Mouse (Mus musculus) myocyte (in vitro differentiated cells): ENCODE measurements at regions not wholly inside any gene's neighbourhood (a gene's known extent, or its start where the extent isn't known, plus 50 kb on each side); places are given as distances from the start of the nearest gene placed in this dataset.

ENCODE experiments used
- H3K27me3 ChIP-seq: one replicate; pipeline ENCODE4 v1.6.1; 2011; ENCODE audit not compliant: control insufficient read depth, insufficient read depth, insufficient read length
- H3K36me3 ChIP-seq: one replicate; pipeline ENCODE4 v1.6.1; 2011; ENCODE audit not compliant: control insufficient read depth, insufficient read depth
- H3K4me2 ChIP-seq: one replicate; pipeline ENCODE4 v1.6.1; 2011; ENCODE audit warnings: low read depth, control low read depth
- H3K4me3 ChIP-seq: one replicate; pipeline ENCODE4 v1.5.1; 2011; ENCODE audit warnings: mild to moderate bottlenecking, control low read depth, moderate library complexity
- H3K79me2 ChIP-seq: one replicate; pipeline ENCODE4 v1.6.1; 2011; ENCODE audit not compliant: control insufficient read depth, insufficient read depth
- H3ac ChIP-seq: one replicate; pipeline ENCODE4 v1.6.1; 2011; ENCODE audit not compliant: control insufficient read depth, insufficient read length
- CEBPB ChIP-seq: IDR thresholded peaks from 2 replicates; pipeline ENCODE4 v1.6.1; 2011; ENCODE audit warnings: mild to moderate bottlenecking, moderate library complexity; ENCODE audit not compliant: poor library complexity, insufficient read depth, severe bottlenecking
- E2F4 ChIP-seq: IDR thresholded peaks from one replicate; pipeline ENCODE4 v1.6.1; 2011; ENCODE audit warnings: mild to moderate bottlenecking, control low read depth, moderate library complexity; ENCODE audit not compliant: insufficient read depth
- MAX ChIP-seq: IDR thresholded peaks from one replicate; pipeline ENCODE4 v1.6.1; 2011; ENCODE audit warnings: low read depth, mild to moderate bottlenecking, control low read depth
- MYOD1 ChIP-seq, 3 experiments: IDR thresholded peaks; one replicate each; pipeline ENCODE4 v1.6.1; 2011; ENCODE audit warnings: control low read depth in 2 of 3, low read depth in 2 of 3, mild to moderate bottlenecking in 2 of 3, moderate library complexity in 1 of 3; ENCODE audit not compliant: insufficient read length in 2 of 3, control insufficient read depth in 1 of 3
- MYOG ChIP-seq, 3 experiments: IDR thresholded peaks; one replicate each; pipeline ENCODE4 v1.6.1; 2011; ENCODE audit warnings: control low read depth in 2 of 3, low read depth in 2 of 3, mild to moderate bottlenecking in 2 of 3; ENCODE audit not compliant: insufficient read length in 2 of 3, control insufficient read depth in 1 of 3, insufficient read depth in 1 of 3
- POLR2A ChIP-seq: IDR thresholded peaks from one replicate; pipeline ENCODE4 v1.6.1; 2011; ENCODE audit warnings: low read depth, mild to moderate bottlenecking, control low read depth, moderate library complexity; ENCODE audit not compliant: insufficient read length
- POLR2AphosphoS2 ChIP-seq: IDR thresholded peaks from one replicate; pipeline ENCODE4 v1.6.1; 2011; ENCODE audit warnings: low read depth, control low read depth; ENCODE audit not compliant: insufficient read length
- REST ChIP-seq: IDR thresholded peaks from one replicate; pipeline ENCODE4 v1.6.1; 2011; ENCODE audit warnings: mild to moderate bottlenecking, control low read depth, moderate library complexity; ENCODE audit not compliant: insufficient read depth, insufficient read length
- SRF ChIP-seq: IDR thresholded peaks from one replicate; pipeline ENCODE4 v1.6.1; 2011; ENCODE audit warnings: low read depth; ENCODE audit not compliant: control insufficient read depth, insufficient read length
- TCF12 ChIP-seq: IDR thresholded peaks from one replicate; pipeline ENCODE4 v1.6.1; 2011; ENCODE audit warnings: mild to moderate bottlenecking, control low read depth; ENCODE audit not compliant: poor library complexity, insufficient read depth, severe bottlenecking
- TCF3 ChIP-seq: IDR thresholded peaks from one replicate; pipeline ENCODE4 v1.6.1; 2011; ENCODE audit warnings: low read depth, control low read depth; ENCODE audit not compliant: insufficient read length
- USF1 ChIP-seq: IDR thresholded peaks from one replicate; pipeline ENCODE4 v1.6.1; 2011; ENCODE audit warnings: low read depth, mild to moderate bottlenecking, control low read depth, moderate library complexity

DNA sequence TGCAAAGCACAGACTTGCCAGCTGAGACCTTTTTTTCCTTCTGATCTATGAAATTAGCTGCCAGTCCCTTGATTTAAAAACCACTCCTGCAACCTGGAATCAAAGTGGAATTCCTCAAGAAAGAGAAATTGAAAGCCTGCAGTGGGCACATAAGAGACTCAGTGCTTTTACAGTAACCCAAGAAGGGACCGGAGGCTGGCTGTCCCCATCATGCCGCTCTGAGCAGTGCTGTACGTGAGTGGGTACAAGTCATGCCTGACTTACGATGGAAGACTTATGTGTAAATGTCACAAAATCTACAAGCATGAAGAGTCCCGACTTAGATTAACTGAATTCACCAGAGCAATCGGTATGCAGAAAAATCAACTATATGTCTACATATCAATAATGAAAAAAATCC lies 73.6 kb upstream of the Cxcl12 start:
- Histone ChIP-seq H3K27me3 (peaks cover 6% of the 10 kb centered on the region), H3K36me3 (no peaks in the 10 kb centered on the region), H3K4me2 (no peak overlapping the region), H3ac (no peak overlapping the region), H3K79me2 (no peaks in the 10 kb centered on the region), H3K4me3 (no peak overlapping the region)
- no peak for TF ChIP-seq POLR2AphosphoS2

DNA sequence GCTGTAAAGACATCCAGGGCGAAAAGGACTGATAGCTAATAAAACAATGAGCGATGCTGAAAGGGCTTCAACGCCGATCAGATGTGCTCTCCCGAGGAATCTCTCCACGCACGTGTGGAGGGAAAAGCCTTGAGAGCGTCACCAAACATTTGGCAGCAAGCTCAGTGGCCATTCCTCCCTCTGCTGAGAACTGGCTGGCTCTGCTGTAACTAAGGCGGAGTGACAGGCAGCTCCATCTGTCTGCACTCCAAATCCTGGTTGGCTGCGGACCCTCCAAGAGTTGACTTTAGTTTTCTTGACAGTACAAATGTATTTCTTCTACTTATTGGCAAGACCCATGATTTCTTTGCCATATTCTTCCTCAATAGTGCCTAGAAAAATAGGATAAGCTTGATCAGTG lies 68.5 kb upstream of the Cxcl12 start:
- H3K4me2 ChIP-seq = no peak overlapping the region
- no peaks in the 10 kb centered on the region for H3K36me3 ChIP-seq
- H3K27me3 ChIP-seq = no peaks in the 10 kb centered on the region
- no peak overlapping the region for H3ac ChIP-seq
- TF ChIP-seq POLR2A (no peak), USF1 (no peak), SRF (no peak), E2F4 (no peak), MAX (no peak), POLR2AphosphoS2 (no peak), REST (no peak), CEBPB (no peak), TCF12 (no peak), MYOD1 (IDR thresholded peaks at IDR 0.05; ENCODE audit: control insufficient read depth in 1 of 3, insufficient read length in 2 of 3, low read depth in 2 of 3) (no peak), TCF3 (no peak), MYOG (IDR thresholded peaks at IDR 0.05; ENCODE audit: control insufficient read depth in 1 of 3, insufficient read depth in 1 of 3, insufficient read length in 2 of 3, low read depth in 2 of 3) (no peak)
- H3K79me2 ChIP-seq = no peaks in the 10 kb centered on the region
- H3K4me3 ChIP-seq = no peak overlapping the region

DNA sequence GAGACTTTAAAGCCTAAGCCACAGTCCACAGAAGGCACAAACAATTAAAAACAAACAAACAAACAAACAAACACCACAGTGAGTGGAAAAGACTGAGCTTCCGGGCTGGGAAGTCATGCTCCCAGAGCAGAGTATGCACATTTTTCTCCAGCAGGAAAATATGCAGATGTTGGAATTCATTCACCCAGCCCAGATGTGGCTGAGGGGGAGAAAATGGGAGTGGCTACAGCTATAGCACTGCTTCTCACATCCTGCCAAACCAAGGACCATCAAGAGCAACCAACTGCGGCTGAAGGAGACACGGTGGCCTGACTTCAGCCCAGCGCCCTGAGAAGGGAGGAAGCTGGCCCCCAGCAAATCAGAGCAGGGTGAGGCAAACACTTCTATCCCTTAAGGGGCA lies 65.6 kb upstream of the Cxcl12 start:
- no peak overlapping the region for H3ac ChIP-seq
- no peaks in the 10 kb centered on the region for H3K36me3 ChIP-seq
- no peaks in the 10 kb centered on the region for H3K27me3 ChIP-seq
- no peak overlapping the region for H3K4me2 ChIP-seq
- TF ChIP-seq REST = no peak
- no peak for TF ChIP-seq SRF
- TF ChIP-seq TCF12 = no peak
- TF ChIP-seq MYOD1 (IDR thresholded peaks at IDR 0.05; ENCODE audit: control insufficient read depth in 1 of 3, insufficient read length in 2 of 3, low read depth in 2 of 3) = no peak
- TF ChIP-seq TCF3 = no peak
- TF ChIP-seq E2F4 = no peak
- TF ChIP-seq POLR2A = no peak
- no peak for TF ChIP-seq MYOG (IDR thresholded peaks at IDR 0.05; ENCODE audit: control insufficient read depth in 1 of 3, insufficient read depth in 1 of 3, insufficient read length in 2 of 3, low read depth in 2 of 3)
- TF ChIP-seq USF1 = no peak
- TF ChIP-seq MAX = no peak
- no peak for TF ChIP-seq CEBPB
- no peak for TF ChIP-seq POLR2AphosphoS2
- H3K79me2 ChIP-seq = no peaks in the 10 kb centered on the region
- no peak overlapping the region for H3K4me3 ChIP-seq

DNA sequence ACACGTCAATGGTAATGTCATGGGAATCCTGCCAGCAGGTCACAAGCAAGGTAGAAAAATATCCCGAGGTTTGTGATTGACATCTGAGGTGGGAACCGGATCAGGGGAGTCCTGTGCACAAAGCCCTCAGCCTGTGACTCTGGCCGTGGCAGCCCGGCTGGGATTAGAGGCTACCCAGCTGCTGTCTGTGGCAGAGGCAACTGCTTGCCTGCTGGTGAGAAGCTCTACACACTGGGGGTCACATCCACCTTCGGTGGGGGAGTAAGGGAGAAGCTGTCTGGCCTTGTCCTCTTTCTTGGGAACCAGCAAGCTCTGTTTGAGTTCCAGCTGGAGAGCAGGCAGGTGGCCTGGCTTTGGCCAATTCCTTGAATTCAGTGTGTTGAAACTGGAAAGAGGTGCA lies 64.3 kb upstream of the Cxcl12 start:
- Histone ChIP-seq H3ac (no peak overlapping the region), H3K4me3 (no peak overlapping the region), H3K79me2 (no peaks in the 10 kb centered on the region), H3K36me3 (no peaks in the 10 kb centered on the region), H3K4me2 (no peak overlapping the region), H3K27me3 (no peaks in the 10 kb centered on the region)
- TF ChIP-seq TCF12 (no peak), MYOG (IDR thresholded peaks at IDR 0.05; ENCODE audit: control insufficient read depth in 1 of 3, insufficient read depth in 1 of 3, insufficient read length in 2 of 3, low read depth in 2 of 3) (no peak), E2F4 (no peak), MYOD1 (IDR thresholded peaks at IDR 0.05; ENCODE audit: control insufficient read depth in 1 of 3, insufficient read length in 2 of 3, low read depth in 2 of 3) (no peak), MAX (no peak), SRF (no peak), TCF3 (no peak), POLR2A (no peak), CEBPB (no peak), REST (no peak), POLR2AphosphoS2 (no peak)

DNA sequence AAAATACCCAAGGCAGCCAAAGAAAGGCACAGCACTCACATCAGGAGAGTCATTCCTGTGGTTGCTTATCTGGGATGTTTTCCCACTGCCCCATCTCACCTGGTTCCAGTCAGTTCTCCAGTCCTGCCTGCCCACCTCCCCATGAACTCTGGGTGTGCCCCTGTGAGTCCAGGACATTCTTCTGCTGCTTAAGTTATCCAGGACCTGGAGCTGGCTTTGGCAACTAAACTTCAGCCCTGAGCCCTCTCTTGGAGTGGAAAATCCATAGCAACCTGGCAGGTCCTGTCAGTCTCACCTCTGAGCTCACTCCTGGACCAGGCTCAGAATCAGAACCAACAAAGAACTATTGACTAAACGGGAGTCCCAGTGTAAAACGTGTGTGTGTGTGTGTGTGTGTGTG lies 63.9 kb upstream of the Cxcl12 start:
- no peaks in the 10 kb centered on the region for H3K27me3 ChIP-seq
- no peaks in the 10 kb centered on the region for H3K36me3 ChIP-seq
- no peak for TF ChIP-seq TCF12
- no peak for TF ChIP-seq MYOG (IDR thresholded peaks at IDR 0.05; ENCODE audit: control insufficient read depth in 1 of 3, insufficient read depth in 1 of 3, insufficient read length in 2 of 3, low read depth in 2 of 3)
- TF ChIP-seq REST = no peak
- TF ChIP-seq POLR2A = no peak
- H3K4me3 ChIP-seq = no peak overlapping the region
- no peak overlapping the region for H3ac ChIP-seq
- no peaks in the 10 kb centered on the region for H3K79me2 ChIP-seq
- H3K4me2 ChIP-seq = no peak overlapping the region
